Mouse (Mus musculus) spleen, adult 2 months (tissue): Measurements from ENCODE around the gene Adap2.

Source experiments
- CTCF ChIP-seq: fragments of 200-500 bp; IDR thresholded peaks from 2 replicates; pipeline ENCODE4 v1.5.1; 2011; ENCODE audit warnings: mild to moderate bottlenecking, inconsistent platforms; ENCODE audit not compliant: insufficient read depth, insufficient read length, insufficient replicate concordance; ENCODE audit errors: extremely low read depth
- POLR2A ChIP-seq: fragments of 200-500 bp; IDR thresholded peaks from 2 replicates; pipeline ENCODE4 v1.6.1; 2011; ENCODE audit warnings: low read depth, low read length, inconsistent platforms

DNA sequence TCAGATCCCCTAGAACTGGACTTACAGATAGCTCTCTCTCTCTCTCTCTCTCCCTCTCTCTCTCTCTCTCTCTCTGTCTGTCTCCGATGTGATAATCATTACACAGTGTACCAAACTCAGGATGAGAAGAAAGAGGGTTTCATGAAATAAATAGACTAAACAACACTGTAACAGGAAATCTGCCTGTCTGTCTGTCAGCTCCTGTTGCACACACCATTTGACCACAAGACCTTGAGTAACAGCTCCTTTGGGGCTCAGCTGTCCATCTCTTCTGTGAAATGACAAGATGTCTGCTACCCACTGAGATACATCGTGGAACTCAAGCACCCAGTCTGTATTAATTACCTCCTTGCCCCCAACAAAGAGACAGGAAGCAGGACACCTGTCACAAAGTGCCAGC, 2.4 kb upstream of the Adap2 start:
- TF ChIP-seq CTCF (no peak), POLR2A (no peak)
